Mouse (Mus musculus) kidney, postnatal 14 days (tissue): ENCODE data around the gene Gfral.

Experiments
- DNase-seq: peaks from one replicate; pipeline ENCODE4 v3.0.0; 2022; ENCODE audit warnings: mixed read lengths

Gene Gfral

GRCm38 (mm10) chr9:76213557-76213956 lies at the start of gene Gfral:
Gene Gfral, minus strand, starts transcription at chr9:76213657.
- DNase-seq, result no peak

- no peak for DNase-seq
These were observed 44.3 kb upstream of the Gfral start for GRCm38 (mm10) chr9:76257731-76258130.

DNA sequence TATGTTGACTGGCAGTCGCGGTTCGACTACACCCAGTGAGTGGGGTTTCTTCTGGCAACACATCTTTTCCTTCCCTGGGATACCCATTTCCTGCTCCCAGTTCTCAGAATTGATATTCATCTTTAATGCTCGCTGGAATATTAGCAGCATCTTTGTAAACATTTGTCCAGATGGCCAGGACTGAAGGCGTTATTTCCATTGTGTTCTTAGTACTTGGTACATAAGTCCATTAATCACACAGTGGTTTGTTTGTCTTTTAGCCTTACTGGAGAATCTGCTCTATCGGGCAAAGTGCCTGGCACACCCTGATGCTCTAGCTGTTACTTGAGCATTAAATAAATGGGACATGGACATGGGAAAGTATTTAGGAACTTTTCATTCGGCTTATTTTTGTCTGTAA lies 39.1 kb upstream of the Gfral start:
- no peak for DNase-seq

DNA sequence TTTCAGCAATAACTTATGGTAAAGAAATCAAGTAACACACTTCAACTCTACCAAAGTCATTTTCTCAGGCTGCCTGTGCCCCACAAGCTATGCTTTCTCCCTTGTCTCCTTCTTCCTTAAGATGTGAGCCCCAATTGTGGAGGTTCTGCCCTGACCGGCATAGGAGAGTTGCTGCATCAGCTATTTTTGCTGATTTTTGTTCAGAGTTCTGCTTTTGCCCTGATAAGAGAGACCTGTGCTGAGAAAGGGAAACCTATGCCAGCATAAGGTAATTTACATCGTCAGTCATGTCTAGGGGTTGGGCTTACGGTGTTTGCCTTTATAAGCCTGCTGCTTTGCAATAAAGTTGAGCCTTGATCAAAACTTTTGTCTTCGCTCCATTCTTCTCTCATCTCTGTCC lies 38.7 kb upstream of the Gfral start:
- DNase-seq, result no peak

DNA sequence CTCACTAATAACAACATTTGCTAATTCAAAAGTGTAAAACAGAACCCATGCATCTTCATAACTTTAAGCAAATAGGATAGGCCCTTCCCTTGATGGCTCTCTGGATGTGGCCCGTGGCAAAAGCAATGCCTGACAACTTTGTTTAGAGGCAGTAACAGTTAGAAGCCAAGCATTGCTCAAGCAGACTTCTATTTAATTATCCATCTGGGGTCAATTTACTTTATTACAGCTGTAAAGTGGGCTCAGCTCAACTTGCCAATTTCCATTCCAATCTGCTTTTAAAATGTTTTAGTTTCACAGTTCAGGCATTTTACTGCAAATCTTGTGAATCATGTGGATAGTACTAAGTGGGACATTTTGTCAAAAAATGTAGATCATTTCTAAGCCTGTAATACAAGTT lies 28.9 kb upstream of the Gfral start:
- no peak for DNase-seq

DNA sequence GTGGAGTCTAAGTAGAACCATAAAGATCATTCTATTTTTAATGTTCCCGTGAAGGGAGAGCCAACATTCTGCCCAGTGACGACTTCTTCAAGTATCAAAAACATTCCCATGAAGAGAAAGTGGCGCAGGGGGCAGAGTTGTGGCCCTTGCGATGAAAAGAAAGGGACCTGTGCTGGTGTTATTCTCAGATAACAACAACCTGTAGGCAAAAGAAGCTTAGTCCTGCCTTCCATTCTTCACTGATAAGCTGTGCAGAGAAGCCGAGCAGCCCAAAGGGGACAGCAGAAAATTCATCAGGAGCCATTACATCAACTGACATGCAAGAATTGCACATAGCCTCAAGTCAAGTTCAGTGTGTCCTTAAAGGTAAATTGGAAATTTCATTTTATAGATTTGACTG lies 24.5 kb upstream of the Gfral start:
- DNase-seq, result no peak

DNA sequence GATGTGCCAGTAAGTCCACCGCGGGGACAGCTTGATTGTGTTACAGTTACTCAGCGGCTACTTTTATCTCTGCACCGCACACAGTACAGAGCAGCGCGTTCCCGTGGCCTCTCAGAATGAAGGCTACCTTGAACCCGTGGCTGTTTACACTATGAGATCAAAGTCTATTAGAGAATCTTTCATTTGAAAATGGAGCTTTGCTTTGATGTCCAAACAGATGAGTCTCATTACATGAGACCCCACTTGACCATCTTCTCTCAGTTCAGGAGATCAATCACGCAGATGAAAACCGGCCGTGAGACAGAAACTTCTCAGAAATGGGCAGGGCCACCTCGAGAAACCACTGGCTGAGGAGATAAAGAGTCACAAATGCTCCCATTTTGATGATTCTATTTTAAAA lies 23.8 kb upstream of the Gfral start:
- no peak for DNase-seq

DNA sequence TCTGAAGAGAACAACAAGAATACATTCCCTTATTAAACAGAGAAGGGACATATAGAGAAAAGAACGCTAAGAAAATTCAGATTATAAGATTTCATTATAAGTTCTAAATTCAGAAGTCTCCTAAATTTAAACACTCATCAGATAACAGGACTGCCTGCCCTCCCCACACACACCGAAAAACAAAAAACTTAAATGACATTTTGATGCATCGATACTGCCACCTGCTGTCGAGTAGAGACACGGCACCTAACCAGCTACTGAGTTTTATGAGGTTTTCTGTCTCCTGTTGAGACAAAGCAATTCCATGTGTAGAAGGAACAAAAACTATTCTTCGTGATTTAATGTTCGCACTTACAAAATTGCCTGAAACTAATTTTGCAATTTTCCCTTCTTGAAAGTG lies 23.2 kb upstream of the Gfral start:
- DNase-seq, result peak; percentile 72

DNA sequence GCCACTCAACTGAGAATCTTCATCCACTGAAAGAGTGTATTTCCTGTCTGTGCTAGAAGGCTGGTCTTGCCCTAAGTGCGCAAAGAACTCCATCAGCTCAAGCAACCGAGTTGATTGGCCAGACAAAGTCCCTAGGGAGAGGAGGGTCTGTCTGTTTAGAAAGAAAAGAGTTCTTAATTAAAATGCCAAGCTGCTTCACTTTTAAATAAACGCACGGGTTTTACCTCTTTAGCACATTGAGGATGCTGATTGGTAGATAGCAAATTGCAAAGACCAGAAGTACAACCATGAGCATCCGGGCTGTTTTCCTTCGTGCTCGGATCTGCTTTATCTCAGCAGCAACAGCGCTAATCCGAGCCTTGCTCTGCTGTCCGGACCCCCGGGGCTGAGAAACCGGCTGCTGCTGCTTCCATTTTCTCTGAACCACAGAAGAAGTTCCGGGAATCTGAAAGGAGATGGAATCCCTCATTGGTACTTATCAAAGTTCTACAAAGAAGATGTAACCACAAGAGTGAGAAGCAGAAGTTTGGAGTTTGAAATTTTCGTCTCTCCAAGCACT lies 22.6 kb upstream of the Gfral start:
- peak; percentile 18 for DNase-seq

DNA sequence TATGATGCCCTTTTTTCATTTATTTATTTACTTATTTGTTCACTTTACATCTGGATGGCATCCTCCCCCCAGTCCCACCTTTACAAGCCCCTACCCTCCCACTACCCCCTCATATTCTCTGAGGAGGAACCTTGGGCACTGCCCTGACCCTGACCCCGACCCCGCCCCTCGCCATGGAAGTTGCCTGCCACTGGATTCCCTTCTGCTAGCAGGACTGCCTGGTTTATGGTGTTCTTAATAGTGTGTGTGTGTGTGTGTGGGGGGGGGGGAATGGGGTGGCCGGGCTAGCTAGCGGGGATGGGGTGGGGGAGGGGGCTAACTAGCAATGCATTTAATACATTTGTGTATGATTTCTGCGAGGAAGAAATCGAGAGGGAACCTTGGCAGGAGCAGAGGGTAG lies 21.4 kb upstream of the Gfral start:
- no peak for DNase-seq

DNA sequence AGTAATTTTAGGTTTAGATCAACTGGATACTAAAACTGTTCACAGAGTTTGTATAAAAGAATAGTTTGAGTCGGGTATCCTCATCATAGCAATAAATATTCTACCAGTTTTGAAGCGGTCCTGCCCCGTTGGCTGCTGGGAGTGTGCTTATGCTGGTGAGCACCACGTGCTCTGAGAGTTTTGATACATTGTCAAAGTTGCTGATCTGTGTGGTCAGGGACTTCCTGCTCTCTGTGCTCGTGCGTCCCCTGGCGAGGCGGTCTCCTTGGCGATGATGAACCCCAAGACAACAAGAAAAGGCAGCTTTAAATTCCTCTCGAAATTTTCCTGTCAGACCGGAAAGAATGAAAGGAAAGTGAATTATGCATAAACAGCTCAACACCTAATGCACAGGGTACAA lies 16.9 kb upstream of the Gfral start:
- DNase-seq, result peak; percentile 17

GRCm38 (mm10) chr9:76217178-76217975 lies 3.9 kb upstream of the Gfral start:
- DNase-seq, result no peak

DNA sequence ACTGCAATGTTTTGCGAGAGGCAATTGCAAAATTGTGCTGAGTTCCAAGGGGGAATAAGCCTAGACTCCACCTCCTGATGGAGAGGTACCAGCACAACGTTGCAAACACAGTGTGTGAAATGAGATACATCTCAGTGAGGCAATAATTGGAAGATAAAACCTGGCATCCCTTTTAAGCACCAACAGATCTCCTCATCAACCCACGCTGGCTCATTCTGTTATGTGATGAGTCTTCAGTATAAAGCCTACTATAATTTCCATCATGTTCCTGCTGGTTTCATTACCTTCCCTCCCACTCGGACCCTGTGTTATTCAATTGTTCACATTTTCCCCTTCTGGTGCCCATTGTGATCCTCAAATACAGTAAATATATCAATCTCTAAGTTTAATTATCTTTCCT lies 1.2 kb upstream of the Gfral start:
- DNase-seq, result no peak

GRCm38 (mm10) chr9:76196917-76197316 lies 16.5 kb downstream of the Gfral start:
- no peak for DNase-seq

DNA sequence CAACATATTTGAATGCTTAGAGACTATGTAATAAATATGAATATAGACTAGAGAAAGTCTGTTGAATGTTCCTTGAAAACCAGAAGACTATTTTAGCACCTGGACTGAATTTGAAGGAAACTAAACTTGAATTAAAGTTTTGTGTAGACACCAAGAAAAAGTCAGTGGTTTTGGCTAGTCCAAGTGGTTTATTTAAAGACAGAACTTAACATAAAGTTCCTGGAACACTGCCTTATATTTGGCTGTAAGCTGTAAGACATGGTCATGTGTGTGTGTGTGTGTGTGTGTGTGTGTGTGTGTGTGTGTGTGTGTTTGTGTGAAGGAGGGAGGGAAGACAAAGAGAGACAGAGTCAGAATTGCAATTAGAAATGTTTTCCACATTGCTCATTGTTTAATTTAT lies 34.2 kb downstream of the Gfral start:
- no peak for DNase-seq

DNA sequence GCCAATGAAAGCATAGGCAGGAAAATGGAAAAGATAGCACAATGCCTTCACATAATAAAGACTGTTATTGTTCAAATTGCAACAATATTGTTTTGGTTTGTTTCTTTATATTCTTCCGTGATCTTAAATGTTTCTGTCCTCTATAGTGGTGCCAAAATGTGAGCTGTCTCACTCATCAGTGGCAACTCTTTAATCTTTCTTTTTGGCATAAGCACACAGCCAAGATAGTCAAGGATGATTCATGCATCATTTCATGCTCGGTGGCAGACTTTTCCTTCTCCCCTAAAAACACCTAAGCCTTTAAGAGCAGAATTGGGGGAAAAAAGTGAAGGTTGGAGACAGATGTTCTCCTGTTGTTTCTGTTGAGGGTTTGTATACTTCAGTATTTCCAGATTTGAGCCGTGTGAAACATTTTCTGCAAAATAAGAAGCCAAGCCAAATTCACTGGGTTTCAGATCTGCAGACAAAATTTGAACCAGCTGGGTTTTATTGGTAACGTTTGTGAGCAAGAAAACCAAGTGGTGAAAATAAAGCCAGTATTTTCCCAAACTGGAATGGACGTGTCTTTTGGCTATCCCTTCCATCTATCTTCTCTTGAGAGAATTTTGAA lies 40.7 kb downstream of the Gfral start:
- DNase-seq, result no peak

- DNase-seq, result no peak
These were observed 45.1 kb downstream of the Gfral start for GRCm38 (mm10) chr9:76168355-76168754.

DNA sequence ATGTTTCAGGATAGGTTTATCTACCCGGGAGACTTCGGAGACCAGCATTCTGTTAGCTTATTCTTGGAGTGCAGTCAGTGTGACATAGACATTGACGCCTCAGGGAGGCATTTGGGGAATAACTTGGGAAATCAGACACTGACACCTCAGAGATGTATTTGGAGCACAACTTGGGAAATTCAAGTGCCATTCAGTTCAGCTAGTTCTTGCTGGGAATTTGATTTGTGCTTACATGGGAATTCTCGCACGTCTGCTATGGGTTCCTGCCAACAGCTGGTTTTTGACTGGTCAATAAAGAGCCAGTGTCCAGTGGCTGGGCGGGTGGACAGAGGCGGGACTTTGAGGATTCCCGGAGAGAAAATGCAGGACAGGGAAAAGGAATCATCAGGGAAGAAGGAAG lies 51.0 kb downstream of the Gfral start:
- DNase-seq, result no peak

DNA sequence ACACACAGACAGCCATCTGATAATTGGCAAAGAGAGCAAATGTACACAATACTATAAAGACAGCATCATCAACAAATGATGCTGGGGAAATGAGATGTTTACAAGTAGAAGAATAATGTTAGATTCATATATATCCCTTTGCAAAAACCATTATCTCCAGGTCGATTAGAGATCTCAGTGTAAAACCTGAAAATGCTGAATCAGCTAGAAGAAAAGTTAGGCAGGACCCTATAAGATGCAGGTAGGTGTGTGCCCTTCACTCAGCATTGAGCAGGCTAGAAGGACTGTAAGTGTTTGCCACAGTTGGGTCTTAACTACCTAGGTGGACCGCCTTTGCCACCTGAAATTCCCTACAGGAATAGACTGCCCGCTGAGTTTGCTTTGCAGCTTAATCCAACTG lies 67.9 kb downstream of the Gfral start:
- no peak for DNase-seq

- no peak for DNase-seq
These were observed 74.9 kb downstream of the Gfral start for GRCm38 (mm10) chr9:76138378-76139109.

GRCm38 (mm10) chr9:76134042-76134441 lies 79.4 kb downstream of the Gfral start:
- no peak for DNase-seq

GRCm38 (mm10) chr9:76129353-76129752 lies 84.1 kb downstream of the Gfral start:
- DNase-seq, result no peak

- no peak for DNase-seq
These were observed 89.2 kb downstream of the Gfral start for GRCm38 (mm10) chr9:76124249-76124648.

GRCm38 (mm10) chr9:76122888-76123287 lies 90.6 kb downstream of the Gfral start:
- peak; percentile 72 for DNase-seq
